Mouse (Mus musculus) forebrain, embryonic 14.5 days (tissue): ENCODE measurements around the gene Ppbp. TPM values are rescaled to one million over a fixed set of nuclear protein-coding genes. Genes with fewer than 3 reads are reported as not detected.
A peak's percentile ranks its signal among the peaks of the same experiment; 100 is the strongest.

Experiments
- ATAC-seq: fragments of 200-750 bp; cut with Nextera tagmentation; 2 replicates; pipeline ENCODE4 v1.8.0; 2017; ENCODE audit warnings: mild to moderate bottlenecking, moderate library complexity
- DNase-seq: peaks from one replicate; pipeline ENCODE4 v3.0.0-alpha.2; 2015; ENCODE audit warnings: low spot score
- H3K27ac ChIP-seq: fragments of 300-500 bp; sonication (generic); 2 replicates; pipeline ENCODE4 v1.5.1; 2014; ENCODE audit warnings: low read depth, mild to moderate bottlenecking, control low read depth, low read length, moderate library complexity
- H3K27me3 ChIP-seq: fragments of 300-500 bp; sonication (generic); replicated peaks from 2 replicates; pipeline ENCODE4 v1.6.1; 2014; ENCODE audit warnings: low read length, control low read depth, mixed read lengths; ENCODE audit not compliant: control insufficient read depth, insufficient read depth
- H3K36me3 ChIP-seq: fragments of 300-500 bp; sonication (generic); 2 replicates; pipeline ENCODE4 v1.6.1; 2014; ENCODE audit warnings: low read length, control low read depth; ENCODE audit not compliant: control insufficient read depth, insufficient read depth
- H3K4me1 ChIP-seq: fragments of 300-500 bp; sonication (generic); 2 replicates; pipeline ENCODE4 v1.6.1; 2014; ENCODE audit warnings: antibody characterized with exemption, low read length, control low read depth; ENCODE audit not compliant: control insufficient read depth, insufficient read depth
- H3K4me2 ChIP-seq: fragments of 300-500 bp; sonication (generic); 2 replicates; pipeline ENCODE4 v1.6.1; 2014; ENCODE audit warnings: mild to moderate bottlenecking, control low read depth, low read length
- H3K4me3 ChIP-seq: fragments of 300-500 bp; sonication (generic); 2 replicates; pipeline ENCODE4 v1.5.1; 2014; ENCODE audit warnings: low read depth, low read length, control low read depth
- H3K9ac ChIP-seq: fragments of 300-500 bp; sonication (generic); 2 replicates; pipeline ENCODE4 v1.6.1; 2014; ENCODE audit warnings: mild to moderate bottlenecking, low read length, control low read depth, moderate library complexity
- H3K9me3 ChIP-seq: fragments of 300-500 bp; sonication (generic); replicated peaks from 2 replicates; pipeline ENCODE4 v1.6.1; 2016; ENCODE audit warnings: low read length, control low read depth, mixed read lengths; ENCODE audit not compliant: control insufficient read depth
- WGBS: fragments of 180-500 bp; shearing (Covaris S2); extraction: QIAGEN DNeasy Blood & Tissue Kit; methylation state at CpG from one replicate; pipeline ENCODE4 v1.1.7; 2014; 5-methylcytosine and 5-hydroxymethylcytosine counted together
- polyA plus RNA-seq: library from polyadenylated mRNA; unstranded; fragments of >200 nt; fragmentation: Nextera tagmentation; extraction: Ambion mirVana; gene quantifications from 2 replicates; pipeline ENCODE4 v1.2.1, GENCODE M21; 2014

The Ppbp gene
- polyA plus RNA-seq, 1 experiment from 2014 or later, result 0.85 TPM

GRCm38 (mm10) chr5:90777621-90778020 lies 9.3 kb downstream of the Ppbp start:
- no peaks in the 10 kb centered on the region for H3K36me3 ChIP-seq
- H3K4me2 ChIP-seq, result no peak overlapping the region
- no peak for ATAC-seq
- no peak overlapping the region for H3K4me3 ChIP-seq
- H3K4me1 ChIP-seq, result no peaks in the 10 kb centered on the region
- WGBS, result 59% methylated on average over 10 of the region's 10 CpGs
- DNase-seq, result no peak
- H3K9me3 ChIP-seq, result no peaks in the 10 kb centered on the region
- no peak overlapping the region for H3K9ac ChIP-seq
- H3K27ac ChIP-seq, result no peak overlapping the region
- H3K27me3 ChIP-seq, result no peaks in the 10 kb centered on the region

DNA sequence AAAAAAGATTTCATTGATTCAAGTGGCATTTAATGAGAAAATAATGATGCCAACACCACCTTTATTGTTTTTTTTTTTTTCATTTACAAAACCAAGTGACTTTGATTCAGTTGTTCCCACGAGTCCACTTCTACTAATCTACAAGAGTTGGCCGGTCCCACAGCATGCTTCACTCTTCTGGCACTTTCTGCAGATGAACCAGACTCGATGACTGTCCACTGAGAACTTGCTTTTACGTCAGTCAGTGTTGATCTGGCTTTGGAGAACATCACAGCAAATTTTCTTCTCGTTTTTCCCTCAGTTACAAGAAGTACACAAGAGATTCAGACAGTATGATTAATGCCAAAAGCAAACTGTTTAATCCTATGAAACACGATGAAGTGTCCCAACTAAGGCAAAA lies 10.5 kb downstream of the Ppbp start:
- ATAC-seq (no peak), DNase-seq (no peak)
- no peak overlapping the region for H3K27ac ChIP-seq
- H3K9me3 ChIP-seq, result no peaks in the 10 kb centered on the region
- WGBS, result 85% methylated on average over 6 of the region's 6 CpGs
- H3K27me3 ChIP-seq, result no peaks in the 10 kb centered on the region
- H3K36me3 ChIP-seq, result no peaks in the 10 kb centered on the region
- no peak overlapping the region for H3K9ac ChIP-seq
- H3K4me2 ChIP-seq, result no peak overlapping the region
- no peaks in the 10 kb centered on the region for H3K4me1 ChIP-seq
- no peak overlapping the region for H3K4me3 ChIP-seq

GRCm38 (mm10) chr5:90783697-90784096 lies 15.4 kb downstream of the Ppbp start:
- no peaks in the 10 kb centered on the region for H3K36me3 ChIP-seq
- 90% methylated on average over 3 of the region's 3 CpGs for WGBS
- peaks cover 4% of the 10 kb centered on the region; the same call in 1 of the 2 replicates for H3K4me1 ChIP-seq
- no peak overlapping the region for H3K27ac ChIP-seq
- no peaks in the 10 kb centered on the region for H3K27me3 ChIP-seq
- ATAC-seq (no peak), DNase-seq (no peak)
- H3K4me3 ChIP-seq, result no peak overlapping the region
- no peak overlapping the region for H3K4me2 ChIP-seq
- H3K9me3 ChIP-seq, result no peaks in the 10 kb centered on the region
- no peak overlapping the region for H3K9ac ChIP-seq

DNA sequence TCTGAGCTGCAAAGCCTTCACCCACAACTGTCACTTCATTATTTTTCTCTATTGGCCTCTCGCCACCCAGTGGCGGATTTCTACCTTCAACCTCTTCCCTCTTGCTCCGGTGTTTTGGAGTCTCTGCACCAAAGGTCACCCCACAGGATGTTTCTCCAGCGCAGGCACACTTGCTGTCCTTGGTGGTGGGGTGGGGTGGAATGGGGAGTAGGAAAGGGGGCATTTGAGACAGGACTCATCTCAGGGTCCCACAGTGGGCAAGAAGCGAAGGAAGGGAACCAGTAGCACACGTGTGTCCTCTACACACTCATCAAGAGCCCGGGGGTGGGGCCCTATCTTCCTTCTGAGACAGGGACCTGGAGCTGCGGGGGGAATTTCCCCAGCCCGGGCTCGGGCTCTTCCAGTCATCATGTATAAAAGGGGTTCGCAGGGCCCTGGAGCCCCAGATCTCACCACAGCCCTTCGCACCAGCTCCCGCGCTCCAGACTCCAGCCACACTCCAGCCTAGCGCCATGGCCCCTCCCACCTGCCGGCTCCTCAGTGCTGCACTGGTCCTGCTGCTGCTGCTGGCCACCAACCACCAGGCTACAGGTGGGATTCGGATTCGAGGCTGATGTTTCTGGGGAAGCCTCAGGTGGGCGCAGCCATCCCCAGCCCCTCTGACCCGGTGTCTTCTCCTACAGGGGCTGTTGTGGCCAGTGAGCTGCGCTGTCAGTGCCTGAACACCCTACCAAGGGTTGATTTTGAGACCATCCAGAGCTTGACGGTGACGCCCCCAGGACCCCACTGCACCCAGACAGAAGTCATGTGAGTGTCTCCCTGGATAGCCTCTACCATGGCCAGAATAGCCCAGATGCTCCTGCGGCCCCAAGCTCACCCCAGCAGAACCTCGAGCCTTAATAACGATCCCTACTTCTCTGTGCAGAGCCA lies 17.6 kb downstream of the Ppbp start, which contains the start of gene Cxcl3:
Gene Cxcl3 (plus strand): TSS at position 445 of the 930 bp plus-strand sequence.
- Histone ChIP-seq H3K4me1 (peaks cover 4% of the 10 kb centered on the region; the same call in 1 of the 2 replicates), H3K4me2 (peak within 1 kb of the TSS; percentile 57), H3K27me3 (no peaks in the 10 kb centered on the region), H3K36me3 (no peaks in the 10 kb centered on the region), H3K27ac (no peak within 1 kb of the TSS), H3K9ac (peak within 1 kb of the TSS; percentile 45; the same call in 1 of the 2 replicates), H3K4me3 (peak within 1 kb of the TSS; percentile 26), H3K9me3 (no peaks in the 10 kb centered on the region)
- 17% methylated on average over 24 of the region's 26 CpGs for WGBS
- ATAC-seq (peak; percentile 84), DNase-seq (peak; percentile 38)

DNA sequence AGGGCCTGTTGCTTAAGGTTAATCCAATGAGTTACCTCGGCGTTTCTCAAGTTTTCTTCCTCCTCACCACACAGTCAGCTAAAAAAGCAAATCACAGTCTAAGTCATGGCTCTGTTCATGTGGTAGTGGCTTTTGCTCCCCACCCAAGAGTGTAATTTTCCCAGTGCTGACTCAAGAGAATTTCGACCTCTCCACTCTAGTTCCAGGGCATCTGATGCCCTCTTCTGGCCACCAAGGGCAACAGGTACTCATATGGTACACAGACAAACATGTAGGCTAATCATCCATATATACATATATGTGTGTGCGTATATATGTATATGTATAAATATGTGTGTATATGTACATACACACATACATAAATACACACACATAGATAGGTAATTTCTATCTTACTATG lies 19.8 kb downstream of the Ppbp start:
- no peaks in the 10 kb centered on the region for H3K9me3 ChIP-seq
- H3K4me3 ChIP-seq, result no peak overlapping the region
- WGBS, result 64% methylated on average over 4 of the region's 4 CpGs
- no peak overlapping the region for H3K9ac ChIP-seq
- no peak for DNase-seq
- no peaks in the 10 kb centered on the region for H3K27me3 ChIP-seq
- H3K4me2 ChIP-seq, result no peak overlapping the region
- H3K27ac ChIP-seq, result no peak overlapping the region
- no peaks in the 10 kb centered on the region for H3K36me3 ChIP-seq
- ATAC-seq, result no peak
- peaks cover 4% of the 10 kb centered on the region; the same call in 1 of the 2 replicates for H3K4me1 ChIP-seq

GRCm38 (mm10) chr5:90789306-90790073 lies 21.2 kb downstream of the Ppbp start:
- no peaks in the 10 kb centered on the region for H3K36me3 ChIP-seq
- H3K9me3 ChIP-seq, result no peaks in the 10 kb centered on the region
- no peak overlapping the region for H3K9ac ChIP-seq
- DNase-seq (no peak), ATAC-seq (no peak)
- H3K4me2 ChIP-seq, result no peak overlapping the region
- 88% methylated on average over 11 of the region's 11 CpGs for WGBS
- H3K27ac ChIP-seq, result no peak overlapping the region
- no peak overlapping the region for H3K4me3 ChIP-seq
- H3K4me1 ChIP-seq, result peaks cover 4% of the 10 kb centered on the region; the same call in 1 of the 2 replicates
- no peaks in the 10 kb centered on the region for H3K27me3 ChIP-seq

- no peaks in the 10 kb centered on the region for H3K36me3 ChIP-seq
- ATAC-seq, result no peak
- WGBS, result 89% methylated on average over 8 of the region's 8 CpGs
Observed at GRCm38 (mm10) chr5:90790074-90790502, 21.8 kb downstream of the Ppbp start.

GRCm38 (mm10) chr5:90794195-90794625 lies 25.9 kb downstream of the Ppbp start, which contains the start of gene Cxcl15:
Cxcl15 (plus strand) TSS chr5:90794534.
- H3K9ac ChIP-seq, result no peak within 1 kb of the TSS
- H3K4me3 ChIP-seq, result no peak within 1 kb of the TSS
- H3K9me3 ChIP-seq, result no peaks in the 10 kb centered on the region
- H3K36me3 ChIP-seq, result no peaks in the 10 kb centered on the region
- ATAC-seq (no peak), DNase-seq (no peak)
- no peaks in the 10 kb centered on the region for H3K4me1 ChIP-seq
- no peaks in the 10 kb centered on the region for H3K27me3 ChIP-seq
- H3K4me2 ChIP-seq, result no peak within 1 kb of the TSS
- no peak within 1 kb of the TSS for H3K27ac ChIP-seq
- WGBS, result 60% methylated on average over 5 of the region's 5 CpGs

More at GRCm38 (mm10) chr5:90790074-90790502, 21.8 kb downstream of the Ppbp start:
- Histone ChIP-seq H3K27ac (no peak overlapping the region), H3K9ac (no peak overlapping the region), H3K9me3 (no peaks in the 10 kb centered on the region), H3K4me2 (no peak overlapping the region), H3K4me1 (peaks cover 4% of the 10 kb centered on the region; the same call in 1 of the 2 replicates), H3K4me3 (no peak overlapping the region), H3K27me3 (no peaks in the 10 kb centered on the region)
- DNase-seq, result no peak
